Mouse (Mus musculus) liver, embryonic 14.5 days (tissue): Measurements from ENCODE around the gene Pla2g6.

Source experiments
- CTCF ChIP-seq: IDR thresholded peaks from 2 replicates; pipeline ENCODE4 v1.5.1; 2016; ENCODE audit warnings: antibody characterized with exemption, low read depth, control low read depth
- EP300 ChIP-seq: IDR thresholded peaks from 2 replicates; pipeline ENCODE4 v1.6.1; 2016; ENCODE audit warnings: antibody characterized with exemption, low read depth

- TF ChIP-seq CTCF = 0 out of 2 replicates have a peak, but pooled peaks have one; percentile 2
- no peak for TF ChIP-seq EP300
Measured at GRCm38 (mm10) chr15:79326971-79327961, 924 bp downstream of the Pla2g6 start.
